Mouse (Mus musculus) myocyte (in vitro differentiated cells): Measurements from ENCODE around the gene Taf8.

ENCODE experiments used
- POLR2A ChIP-seq: IDR thresholded peaks from one replicate; pipeline ENCODE4 v1.6.1; 2011; ENCODE audit warnings: low read depth, mild to moderate bottlenecking, control low read depth, moderate library complexity; ENCODE audit not compliant: insufficient read length
- TCF3 ChIP-seq: IDR thresholded peaks from one replicate; pipeline ENCODE4 v1.6.1; 2011; ENCODE audit warnings: low read depth, control low read depth; ENCODE audit not compliant: insufficient read length
- USF1 ChIP-seq: IDR thresholded peaks from one replicate; pipeline ENCODE4 v1.6.1; 2011; ENCODE audit warnings: low read depth, mild to moderate bottlenecking, control low read depth, moderate library complexity

DNA sequence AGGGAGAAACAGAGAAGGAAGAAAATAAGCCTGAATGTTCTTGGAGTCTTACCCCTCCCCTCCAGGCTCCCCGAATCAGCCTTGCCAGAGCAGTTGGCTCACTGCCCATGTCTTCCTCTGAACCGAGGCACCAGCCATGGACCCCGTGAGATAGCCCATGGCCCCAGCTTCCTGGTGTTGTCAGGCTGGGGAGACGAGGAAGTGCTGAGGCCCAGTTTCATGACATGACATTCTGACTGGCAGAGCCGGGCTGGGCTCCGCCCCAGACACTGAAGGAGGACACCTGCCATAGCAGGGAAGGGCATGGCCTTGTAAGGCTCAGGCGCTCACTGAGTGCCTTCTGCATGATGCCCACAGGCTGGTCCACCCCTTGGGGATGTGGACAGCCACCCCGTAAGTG, 47.4 kb downstream of the Taf8 start:
- TF ChIP-seq TCF3 (no peak), POLR2A (no peak), USF1 (no peak)
